Mouse (Mus musculus): ENCODE measurements around the gene Dhtkd1.

DNA sequence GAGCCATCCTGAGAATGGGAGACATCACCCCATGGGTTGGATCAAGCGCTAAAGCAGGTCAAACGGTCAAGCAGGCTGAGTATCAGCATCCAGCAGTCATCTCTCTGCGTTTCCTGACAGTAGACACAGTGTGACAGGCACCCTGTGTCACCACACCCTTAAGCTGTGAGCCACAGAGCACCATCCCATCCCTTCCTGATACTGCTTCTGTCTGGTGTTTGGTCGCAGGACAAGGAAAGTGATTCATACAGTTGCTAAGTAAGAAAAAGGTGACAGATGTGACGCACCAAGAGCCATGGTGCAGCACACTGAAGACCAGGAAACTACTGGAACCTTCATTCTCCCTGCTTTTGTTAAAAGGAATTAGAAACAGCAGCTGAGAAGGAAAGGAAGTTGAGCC is 53.7 kb downstream of the Dhtkd1 start:
- TF ChIP-seq POLR2A (IDR thresholded peaks at IDR 0.05; ENCODE audit: borderline replicate concordance, insufficient read depth, low read length) (no peak), CTCF (IDR thresholded peaks at IDR 0.05; ENCODE audit: borderline replicate concordance, insufficient read depth, low read depth, low read length) (no peak)

Measured in cerebellum, adult 2 months (tissue).